Mouse (Mus musculus) thymus, adult 18-20 months (tissue): ENCODE results near the gene Acer2.
A peak's percentile ranks its signal among the peaks of the same experiment; 100 is the strongest.

Experiments
- DNase-seq, 2 experiments: peaks; one replicate each; pipeline ENCODE4 v3.0.0; 2022; ENCODE audit warnings: mixed read lengths in 2 of 2

Gene Acer2

DNA sequence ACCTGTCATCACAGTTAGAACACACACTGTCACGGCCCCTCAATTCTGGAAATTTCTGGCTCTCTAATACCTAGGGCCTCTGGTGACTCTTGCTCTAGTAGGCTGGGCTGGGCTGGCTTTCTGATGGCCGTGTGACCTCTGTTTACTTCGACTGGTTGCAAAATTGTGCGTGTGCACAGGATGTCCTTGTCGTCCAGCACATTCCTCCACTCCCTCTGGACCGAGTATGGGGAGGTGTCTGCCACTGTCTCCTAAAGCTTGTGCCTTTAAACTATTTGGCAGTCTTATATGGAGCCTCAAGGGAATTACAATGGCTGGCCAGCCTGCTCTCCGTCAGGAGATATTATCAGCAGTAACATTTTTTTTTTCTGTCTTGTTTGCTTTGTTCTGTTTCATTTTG, 23.2 kb downstream of the Acer2 start:
- no peak for DNase-seq

- no peak for DNase-seq
Observed at GRCm38 (mm10) chr4:86898791-86899474, 24.7 kb downstream of the Acer2 start.

GRCm38 (mm10) chr4:86902351-86902750, 28.2 kb downstream of the Acer2 start:
- no peak for DNase-seq

- DNase-seq: no peak
Observed at GRCm38 (mm10) chr4:86904969-86905368, 30.8 kb downstream of the Acer2 start.

DNA sequence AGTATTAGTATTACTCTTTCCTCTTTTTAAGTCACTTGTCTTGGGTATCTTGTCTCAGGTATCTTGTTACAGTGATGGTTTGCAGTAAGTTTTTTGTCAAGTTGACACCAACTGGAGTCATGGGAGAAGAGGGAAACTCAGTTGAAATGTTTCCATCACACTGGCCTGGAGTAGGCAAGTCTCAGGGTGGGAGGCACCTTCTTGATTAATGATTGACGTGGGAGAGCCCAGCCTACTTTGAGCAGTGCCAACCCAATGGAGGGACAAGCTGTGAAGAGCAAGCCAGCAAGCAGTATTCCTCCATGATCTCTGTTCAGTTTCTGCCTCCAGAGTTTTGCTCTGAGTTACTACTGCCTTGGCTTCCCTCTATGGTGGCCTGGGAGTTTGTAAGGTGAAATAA, 31.7 kb downstream of the Acer2 start:
- no peak for DNase-seq

DNA sequence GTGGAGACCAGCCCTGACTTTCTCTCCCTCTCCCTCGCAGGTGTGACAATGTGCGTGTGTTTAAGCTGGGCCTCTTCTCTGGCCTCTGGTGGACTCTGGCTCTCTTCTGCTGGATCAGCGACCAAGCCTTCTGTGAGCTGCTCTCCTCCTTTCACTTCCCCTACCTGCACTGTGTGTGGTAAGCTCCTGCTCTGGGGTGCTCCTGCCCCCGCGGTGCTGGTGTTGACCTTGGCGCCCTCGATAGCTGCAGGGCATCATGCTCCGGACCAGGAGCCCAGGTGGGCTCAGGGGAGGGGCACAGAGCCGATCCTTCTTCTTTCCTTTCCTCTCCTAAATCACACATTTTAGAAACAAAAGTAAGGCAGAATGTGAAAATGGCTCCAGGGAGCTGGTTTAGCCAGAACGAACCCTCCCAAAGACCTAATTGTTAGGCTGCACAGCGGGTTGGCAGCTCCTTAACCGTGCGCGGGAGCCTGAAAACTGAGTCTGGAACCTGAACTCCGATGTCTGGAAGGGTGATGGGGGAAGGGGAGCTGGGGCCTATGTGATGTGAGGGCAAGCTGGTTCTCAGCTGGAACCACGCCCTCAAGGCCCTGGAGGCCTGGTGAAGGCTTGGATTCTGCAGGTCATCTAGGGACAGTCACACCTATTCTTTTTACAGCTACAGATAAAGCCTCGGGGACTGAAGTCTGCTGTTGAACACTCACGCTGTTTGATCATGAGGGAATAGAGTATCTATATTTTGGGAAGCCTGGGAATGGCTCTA, 37.6 kb downstream of the Acer2 start:
- no peak for DNase-seq

DNA sequence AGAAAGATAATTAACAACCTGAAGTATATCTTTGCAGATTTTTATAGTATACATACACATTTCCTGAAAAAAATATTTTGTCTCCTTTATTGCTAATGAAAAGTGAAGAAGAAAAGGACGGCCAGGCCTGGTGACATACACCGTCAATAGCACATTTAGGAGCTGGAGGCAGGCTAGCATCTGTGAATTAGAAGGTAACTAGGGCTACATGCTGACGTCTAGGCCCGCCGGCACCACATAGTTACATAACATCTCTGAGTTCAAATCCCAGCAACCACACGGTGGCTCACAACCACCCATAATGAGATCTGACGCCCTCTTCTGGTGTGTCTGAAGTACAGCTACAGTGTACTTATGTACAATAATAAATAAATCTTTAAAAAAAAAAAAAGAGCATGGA, 38.6 kb downstream of the Acer2 start:
- no peak for DNase-seq

DNA sequence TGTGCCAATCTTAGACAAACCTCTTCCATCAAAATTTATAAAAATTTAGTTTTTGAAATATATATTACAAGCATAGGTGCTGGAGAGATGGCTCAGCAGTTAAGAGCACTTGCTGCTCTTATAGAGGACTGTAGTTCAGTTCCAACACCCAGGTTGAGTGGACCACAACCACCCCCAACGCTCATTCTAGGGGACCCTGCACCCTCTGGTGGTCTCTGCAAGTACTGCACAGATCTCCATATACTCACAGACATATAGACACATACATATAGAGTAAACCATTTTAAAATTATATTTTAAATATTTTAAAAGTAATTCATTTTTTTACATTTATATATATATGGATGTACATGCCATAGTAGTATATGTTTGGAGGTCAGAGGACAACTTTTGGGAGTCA, 41.9 kb downstream of the Acer2 start:
- DNase-seq: no peak

DNA sequence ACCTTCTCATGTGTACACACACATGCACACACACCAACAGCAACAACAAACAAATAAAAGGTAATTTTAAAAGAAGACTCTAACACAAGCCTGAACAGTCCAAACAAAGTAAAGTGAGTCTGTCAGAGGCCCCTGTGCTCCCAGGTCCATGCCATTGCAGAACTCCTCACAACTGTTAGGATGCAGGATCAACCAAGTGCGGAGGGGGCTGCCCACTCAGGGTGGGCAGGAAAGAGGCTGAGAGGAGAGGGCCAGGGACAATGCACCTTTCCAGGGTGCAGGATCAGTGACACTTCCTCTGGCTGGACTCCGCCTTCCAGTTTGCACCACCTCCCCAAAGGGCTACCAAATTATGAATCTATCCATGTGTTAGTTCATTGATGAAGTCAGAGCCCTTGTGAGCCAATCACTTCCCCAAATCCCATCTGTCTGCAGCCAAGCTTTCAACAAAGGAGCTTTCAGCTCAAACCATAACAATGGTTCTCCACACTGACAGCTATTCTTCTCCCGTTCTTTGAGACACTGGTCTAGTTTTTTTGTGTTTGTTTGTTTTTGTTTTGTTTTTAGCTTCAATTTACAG, 49.4 kb downstream of the Acer2 start:
- DNase-seq: no peak

GRCm38 (mm10) chr4:86924804-86925458, 50.7 kb downstream of the Acer2 start:
- peak; percentile 12 to 13 for DNase-seq

- no peak for DNase-seq
Observed at GRCm38 (mm10) chr4:86926997-86927396, 52.8 kb downstream of the Acer2 start.

DNA sequence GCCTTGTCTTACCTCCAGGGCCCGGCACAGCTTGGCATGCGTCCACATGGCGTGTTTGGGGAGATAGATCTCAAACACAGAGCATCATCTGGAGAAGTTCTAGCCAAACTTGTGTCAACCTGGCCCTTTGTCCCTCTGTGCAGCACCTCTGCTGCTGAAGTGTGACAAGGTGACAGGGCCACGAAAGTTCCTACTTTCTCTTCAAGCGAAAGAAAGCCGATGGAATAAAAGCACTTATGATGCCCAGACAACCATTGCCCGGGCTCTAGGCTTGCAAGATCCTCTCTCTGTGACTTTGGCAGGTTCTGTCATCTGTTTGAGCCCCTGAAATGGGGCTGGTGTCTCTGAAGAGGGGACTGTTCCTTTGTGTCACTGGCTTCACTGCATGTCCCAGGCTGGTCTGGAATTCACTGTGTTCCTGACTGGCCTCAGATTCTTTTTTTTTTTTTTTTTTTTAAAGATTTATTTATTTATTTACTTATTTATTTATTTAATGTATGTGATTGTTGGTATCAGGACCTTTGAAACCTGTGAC, 56.0 kb downstream of the Acer2 start:
- DNase-seq: no peak

DNA sequence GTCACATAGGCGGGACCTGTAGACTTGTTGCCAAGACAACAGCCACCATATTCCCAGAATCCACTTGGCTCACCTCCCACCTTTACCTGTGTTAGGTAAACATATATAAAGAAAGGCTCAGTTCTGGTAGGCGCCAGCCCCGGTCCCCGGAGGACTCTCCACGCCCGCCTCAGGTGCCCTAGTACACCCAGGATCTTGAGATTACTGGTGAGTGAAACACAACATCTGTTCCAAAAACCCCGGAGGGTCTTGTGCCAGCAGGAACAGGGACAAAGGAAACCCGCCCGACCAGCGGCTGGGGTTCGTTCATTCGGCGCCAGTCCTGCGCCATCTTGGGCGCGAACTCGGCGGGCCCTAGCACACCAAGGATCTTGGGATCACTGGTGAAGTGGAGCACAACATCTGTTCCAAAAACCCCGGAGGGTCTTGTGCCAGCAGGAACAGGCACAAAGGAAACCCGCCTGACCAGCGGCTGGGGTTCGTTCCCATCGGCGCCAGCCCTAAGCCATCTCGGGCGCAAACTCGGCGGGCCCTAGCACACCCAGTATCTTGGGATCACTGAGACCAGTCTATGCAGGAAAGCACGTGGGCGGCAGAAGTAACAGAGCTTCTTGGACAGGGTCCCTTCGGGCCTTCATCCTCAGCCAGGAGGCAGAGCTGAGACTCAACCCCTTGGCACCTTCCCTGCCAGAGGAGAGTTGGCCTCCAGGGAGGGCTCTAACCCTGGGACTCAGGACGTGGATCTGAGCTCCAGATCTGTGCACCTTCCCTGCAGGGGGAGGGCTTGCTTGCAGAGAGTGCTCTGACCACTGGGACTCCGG, 56.6 kb downstream of the Acer2 start:
- no peak for DNase-seq

- no peak for DNase-seq
Observed at GRCm38 (mm10) chr4:86933026-86933425, 58.8 kb downstream of the Acer2 start.

DNA sequence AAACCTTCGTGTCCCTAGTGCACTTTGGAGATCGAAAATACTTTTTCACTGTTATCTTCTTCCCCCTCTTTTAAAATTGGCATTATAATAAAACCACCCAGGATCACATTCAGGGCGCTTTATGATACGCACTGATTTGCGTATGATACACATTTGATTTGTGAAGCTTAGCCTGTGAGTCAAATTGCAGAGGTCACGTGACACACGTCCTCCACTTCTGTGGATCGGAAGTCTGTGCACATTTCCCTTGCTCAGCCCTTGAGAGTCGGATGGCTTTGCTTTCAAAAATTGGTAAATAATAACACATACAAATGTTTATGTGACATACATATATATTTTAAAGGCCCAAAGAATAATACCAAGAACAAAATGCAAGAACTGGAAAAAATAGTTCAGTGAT, 62.0 kb downstream of the Acer2 start:
- no peak for DNase-seq

GRCm38 (mm10) chr4:86936706-86937105, 62.5 kb downstream of the Acer2 start:
- no peak for DNase-seq

DNA sequence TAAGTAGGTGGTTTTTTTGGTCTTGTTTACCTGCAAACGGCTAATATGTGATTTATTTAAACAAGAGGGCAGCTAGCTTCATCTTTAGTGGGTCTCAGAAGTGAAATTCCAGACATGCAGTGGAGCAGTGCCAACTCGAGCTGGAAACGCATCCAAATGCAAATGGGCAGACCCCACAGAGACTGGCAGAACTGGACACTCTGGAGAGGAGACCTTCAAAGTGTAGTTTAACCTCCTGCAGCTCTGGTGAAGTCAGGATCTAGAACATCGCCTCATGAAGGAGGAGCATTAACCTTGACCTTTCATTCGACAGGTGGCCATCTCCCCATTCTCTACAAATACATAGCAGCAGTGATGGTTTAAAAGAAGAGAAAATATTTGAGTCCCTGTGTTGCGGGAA, 68.5 kb downstream of the Acer2 start:
- DNase-seq: no peak

- no peak for DNase-seq
Observed at GRCm38 (mm10) chr4:86943296-86943695, 69.1 kb downstream of the Acer2 start.

DNA sequence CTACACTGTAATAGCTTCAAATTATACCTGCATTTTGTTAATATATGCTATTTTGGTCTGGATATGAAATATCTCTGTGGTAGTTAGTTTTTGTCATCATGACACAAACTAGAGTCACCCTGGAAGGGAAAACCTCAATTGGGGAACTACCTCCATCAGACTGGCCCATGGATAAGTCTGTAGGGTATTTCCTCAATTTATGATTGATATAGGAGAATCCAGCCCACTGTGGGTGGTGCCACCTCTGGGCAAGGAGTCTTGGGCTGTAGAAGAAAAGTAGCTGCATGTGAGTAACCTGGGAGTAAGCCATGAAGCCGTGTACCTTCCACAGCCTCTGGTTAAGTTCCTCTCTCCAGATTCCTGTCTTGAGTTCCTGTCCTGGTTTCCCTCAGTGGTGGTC, 74.6 kb downstream of the Acer2 start:
- DNase-seq: no peak

- DNase-seq: no peak
Observed at GRCm38 (mm10) chr4:86953519-86953918, 79.3 kb downstream of the Acer2 start.

DNA sequence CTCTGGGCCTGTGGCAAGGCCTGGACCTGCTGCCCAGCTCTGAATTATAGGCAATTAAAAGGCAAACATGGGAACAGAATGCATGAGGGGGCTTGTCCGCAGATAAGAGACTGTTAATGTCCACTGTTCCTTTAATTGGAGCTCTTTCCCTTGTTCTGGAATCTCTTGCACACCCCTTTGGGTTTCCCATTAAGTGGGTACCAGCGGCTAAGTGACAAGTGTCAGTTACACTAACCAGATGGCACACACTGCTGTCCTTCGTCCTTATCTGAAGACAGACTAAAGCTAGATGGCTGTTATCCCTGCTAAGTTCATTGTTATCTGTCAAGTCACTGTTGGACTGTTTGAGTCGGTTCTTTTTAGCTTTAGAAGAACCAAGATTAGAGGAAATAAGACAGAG, 81.3 kb downstream of the Acer2 start:
- no peak for DNase-seq
